In the genomic region with DNA sequence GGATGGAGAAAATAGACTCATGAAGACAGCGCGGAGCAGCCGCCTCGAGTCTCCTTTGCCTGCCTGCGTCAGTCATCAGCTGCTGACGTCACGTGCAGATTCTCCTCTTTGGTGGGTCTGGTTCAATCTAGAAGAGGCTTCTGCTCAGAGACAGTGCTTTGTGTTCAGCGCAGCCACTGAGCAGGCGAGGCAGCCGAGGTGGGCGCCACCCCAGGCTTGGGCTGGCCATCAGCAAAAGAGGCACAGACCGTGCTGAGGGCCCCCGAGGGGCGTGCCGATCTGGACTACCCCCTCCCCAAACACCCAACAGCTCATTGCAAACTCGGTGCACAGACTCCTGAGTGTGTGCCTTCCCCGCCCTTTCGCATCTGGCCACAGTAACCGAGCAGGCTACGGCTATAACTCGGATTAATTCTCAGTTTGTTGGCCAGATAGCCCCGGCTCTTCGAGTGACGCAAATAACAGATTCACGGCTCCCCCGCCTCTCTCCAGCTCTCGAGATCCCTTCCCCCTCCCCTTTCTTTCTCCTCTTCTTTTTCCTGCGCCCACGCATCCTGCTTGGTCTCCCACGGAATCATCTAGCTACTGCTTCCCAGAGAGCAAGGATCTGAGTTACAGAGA, we compare ENCODE assay signal across 8 mouse cellular contexts.
DNase-seq lines count a peak whose midpoint lies in the region; ATAC-seq and TF ChIP-seq lines count a peak whose summit lies in the region.

No protein-coding gene starts in this region.

- peak overlapping the region; percentile 73 for H3K4me3 ChIP-seq in E14TG2a.4 (replicated peaks; ENCODE audit: low read length)
- peak overlapping the region; percentile 48 for H3K4me3 ChIP-seq in embryonic facial prominence, embryonic 10.5 days
- 0 out of 2 replicates have a peak overlapping the region, but pooled peaks have one; percentile 10 for H3K4me3 ChIP-seq in intestine, embryonic 15.5 days (replicated peaks)
- H3K4me3 ChIP-seq in midbrain, postnatal 0 days (ENCODE audit: low read depth, low read length) = peak overlapping the region; percentile 54

- H3K9me3 ChIP-seq in E14TG2a.4 (ENCODE audit: low read length) = no peaks in the 10 kb centered on the region
- H3K9me3 ChIP-seq in embryonic facial prominence, embryonic 10.5 days = no peaks in the 10 kb centered on the region
- H3K9me3 ChIP-seq in intestine, embryonic 15.5 days = no peaks in the 10 kb centered on the region
- no peaks in the 10 kb centered on the region for H3K9me3 ChIP-seq in midbrain, postnatal 0 days (ENCODE audit: low read length)

- peaks cover 91% of the 10 kb centered on the region for H3K27me3 ChIP-seq in E14TG2a.4 (ENCODE audit: insufficient read depth, low read length)
- peaks cover 77% of the 10 kb centered on the region for H3K27me3 ChIP-seq in embryonic facial prominence, embryonic 10.5 days (replicated peaks; ENCODE audit: low read depth, poor library complexity, severe bottlenecking)
- peaks cover 69% of the 10 kb centered on the region for H3K27me3 ChIP-seq in intestine, embryonic 15.5 days (replicated peaks)
- H3K27me3 ChIP-seq in midbrain, postnatal 0 days (ENCODE audit: insufficient read depth, low read length) = peaks cover 13% of the 10 kb centered on the region

- no peak overlapping the region for H3K9ac ChIP-seq in intestine, embryonic 15.5 days
- peak overlapping the region; percentile 67 for H3K9ac ChIP-seq in midbrain, postnatal 0 days (replicated peaks; ENCODE audit: low read length, poor library complexity, severe bottlenecking)

- ATAC-seq in intestine, embryonic 15.5 days = peak; percentile 61
- ATAC-seq in midbrain, postnatal 0 days (ENCODE audit: low FRiP score) = peak; percentile 85

- no peaks in the 10 kb centered on the region for H3K36me3 ChIP-seq in E14TG2a.4 (ENCODE audit: insufficient read depth, low read length)
- H3K36me3 ChIP-seq in embryonic facial prominence, embryonic 10.5 days (replicated peaks) = no peaks in the 10 kb centered on the region
- H3K36me3 ChIP-seq in intestine, embryonic 15.5 days = no peaks in the 10 kb centered on the region
- H3K36me3 ChIP-seq in midbrain, postnatal 0 days (ENCODE audit: insufficient read depth, low read length) = no peaks in the 10 kb centered on the region

- peak overlapping the region; percentile 47 for H3K4me2 ChIP-seq in intestine, embryonic 15.5 days (replicated peaks)
- peak overlapping the region; percentile 71 for H3K4me2 ChIP-seq in midbrain, postnatal 0 days (ENCODE audit: low read depth, low read length, poor library complexity, severe bottlenecking)

- H3K4me1 ChIP-seq in E14TG2a.4 (replicated peaks; ENCODE audit: low read depth, low read length) = peaks cover 51% of the 10 kb centered on the region
- peaks cover 23% of the 10 kb centered on the region for H3K4me1 ChIP-seq in embryonic facial prominence, embryonic 10.5 days
- H3K4me1 ChIP-seq in intestine, embryonic 15.5 days (replicated peaks) = peaks cover 12% of the 10 kb centered on the region; the same call in 1 of the 2 replicates
- H3K4me1 ChIP-seq in midbrain, postnatal 0 days (ENCODE audit: insufficient read depth, low read length) = peaks cover 12% of the 10 kb centered on the region; the same call in 1 of the 2 replicates

- WGBS in embryonic facial prominence, embryonic 10.5 days = 1% methylated on average over 30 of the region's 30 CpGs
- WGBS in intestine, embryonic 15.5 days = 2% methylated on average over 30 of the region's 30 CpGs
- under 1% methylated on average over 30 of the region's 30 CpGs for WGBS in midbrain, postnatal 0 days

- no peak for TF ChIP-seq CTCF in E14TG2a.4 (conservative IDR thresholded peaks at IDR 0.05; ENCODE audit: low read length)
- TF ChIP-seq CTCF in midbrain, postnatal 0 days (IDR thresholded peaks at IDR 0.05) = no peak

- peak; percentile 42 to 67 for DNase-seq in adrenal gland, adult (ENCODE audit: inconsistent age in 2 of 2, low spot score in 1 of 2)
- DNase-seq in adrenal gland, adult 18-20 months (ENCODE audit: low spot score in 2 of 2) = no peak
- DNase-seq in embryonic facial prominence, embryonic 10.5 days (ENCODE audit: low spot score) = peak; percentile 38
- DNase-seq in midbrain, postnatal 0 days (ENCODE audit: low spot score) = peak; percentile 94
- no peak for DNase-seq in urinary bladder, adult 2 months (ENCODE audit: low spot score)
- DNase-seq in testis, postnatal 10 days (ENCODE audit: low spot score) = no peak

- H3K27ac ChIP-seq in embryonic facial prominence, embryonic 10.5 days (replicated peaks) = no peak overlapping the region
- no peak overlapping the region for H3K27ac ChIP-seq in intestine, embryonic 15.5 days
- peak overlapping the region; percentile 92 for H3K27ac ChIP-seq in midbrain, postnatal 0 days (ENCODE audit: low read depth, low read length)

Comparison
In these comparisons a context has a peak if more than half of its experiments do, and no peak if none do; other contexts are left out.
1. DNase-seq: peak in adrenal gland, adult (2 of 2), embryonic facial prominence, embryonic 10.5 days (single experiment) and midbrain, postnatal 0 days (single experiment); none in adrenal gland, adult 18-20 months (0 of 2), urinary bladder, adult 2 months (single experiment) and testis, postnatal 10 days (single experiment).
2. H3K4me3 ChIP-seq: peak in every context shown above with its lines; median percentile 73 in E14TG2a.4; 54 in midbrain, postnatal 0 days; 48 in embryonic facial prominence, embryonic 10.5 days; 10 in intestine, embryonic 15.5 days.